Mouse (Mus musculus) embryonic facial prominence, embryonic 14.5 days (tissue): ENCODE data around the gene Soat1. TPM values are rescaled to one million over a fixed set of nuclear protein-coding genes. Genes with fewer than 3 reads are reported as not detected.

Experiments
- ATAC-seq: fragments of 200-750 bp; cut with Nextera tagmentation; 2 replicates; pipeline ENCODE4 v1.8.0; 2017; ENCODE audit warnings: low read depth, moderate number of reproducible peaks, moderate TSS enrichment
- DNase-seq: peaks from one replicate; pipeline ENCODE4 v3.0.0-alpha.2; 2015; ENCODE audit warnings: low spot score
- H3K27ac ChIP-seq: fragments of 300-500 bp; sonication (generic); replicated peaks from 2 replicates; pipeline ENCODE4 v1.5.1; 2014; ENCODE audit warnings: low read depth, mild to moderate bottlenecking, low read length, moderate library complexity
- H3K27me3 ChIP-seq: fragments of 300-500 bp; sonication (generic); replicated peaks from 2 replicates; pipeline ENCODE4 v1.6.1; 2014; ENCODE audit warnings: low read length; ENCODE audit not compliant: control insufficient read depth, insufficient read depth
- H3K36me3 ChIP-seq: fragments of 300-500 bp; sonication (generic); 2 replicates; pipeline ENCODE4 v1.6.1; 2014; ENCODE audit warnings: low read length, mixed read lengths; ENCODE audit not compliant: control insufficient read depth, insufficient read depth
- H3K4me1 ChIP-seq: fragments of 300-500 bp; sonication (generic); 2 replicates; pipeline ENCODE4 v1.6.1; 2014; ENCODE audit warnings: antibody characterized with exemption, low read length; ENCODE audit not compliant: control insufficient read depth, insufficient read depth
- H3K4me2 ChIP-seq: fragments of 300-500 bp; sonication (generic); 2 replicates; pipeline ENCODE4 v1.6.1; 2014; ENCODE audit warnings: low read depth, mild to moderate bottlenecking, low read length, moderate library complexity, mixed read lengths
- H3K4me3 ChIP-seq: fragments of 300-500 bp; sonication (generic); 2 replicates; pipeline ENCODE4 v1.5.1; 2014; ENCODE audit warnings: low read depth, mild to moderate bottlenecking, low read length
- H3K9ac ChIP-seq: fragments of 300-500 bp; sonication (generic); 2 replicates; pipeline ENCODE4 v1.6.1; 2014; ENCODE audit warnings: low read depth, mild to moderate bottlenecking, low read length, moderate library complexity, mixed read lengths
- H3K9me3 ChIP-seq: fragments of 300-500 bp; sonication (generic); 2 replicates; pipeline ENCODE4 v1.6.1; 2016; ENCODE audit warnings: low read length; ENCODE audit not compliant: control insufficient read depth
- WGBS: fragments of 180-500 bp; shearing (Covaris S2); extraction: QIAGEN DNeasy Blood & Tissue Kit; methylation state at CpG from one replicate; pipeline ENCODE4 v1.1.7; 2014; 5-methylcytosine and 5-hydroxymethylcytosine counted together
- polyA plus RNA-seq: library from polyadenylated mRNA; unstranded; fragments of >200 nt; fragmentation: Nextera tagmentation; extraction: Ambion mirVana; gene quantifications from 2 replicates; pipeline ENCODE4 v1.2.1, GENCODE M21; 2014

Soat1 gene
- polyA plus RNA-seq, 1 experiment from 2014 or later, result 21.8 TPM

DNA sequence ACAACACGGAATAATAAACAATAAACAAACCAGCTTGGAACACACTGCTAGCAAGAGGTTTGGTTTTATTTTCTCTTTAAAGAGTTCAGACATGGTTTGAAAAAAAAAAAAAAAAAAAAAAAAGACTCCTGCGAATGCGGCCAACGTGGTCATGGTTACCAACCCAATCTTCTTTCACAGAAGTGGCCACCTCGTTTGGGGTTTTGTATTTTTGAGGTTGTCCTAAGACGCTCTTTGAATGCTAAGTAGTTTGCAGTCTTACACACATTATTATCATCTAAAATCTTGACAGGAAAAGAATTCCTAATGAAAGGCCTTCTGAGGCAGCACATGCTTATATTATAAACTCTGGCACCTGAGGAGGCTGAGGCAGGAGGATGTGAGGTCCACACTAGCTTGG lies 45.7 kb downstream of the Soat1 start:
- Histone ChIP-seq H3K27me3 (no peaks in the 10 kb centered on the region), H3K36me3 (peaks cover 23% of the 10 kb centered on the region), H3K4me3 (no peak overlapping the region), H3K9me3 (no peaks in the 10 kb centered on the region), H3K4me1 (no peaks in the 10 kb centered on the region), H3K27ac (no peak overlapping the region), H3K9ac (no peak overlapping the region), H3K4me2 (no peak overlapping the region)
- DNase-seq (no peak), ATAC-seq (no peak)
- WGBS, result 90% methylated on average over 6 of the region's 6 CpGs

DNA sequence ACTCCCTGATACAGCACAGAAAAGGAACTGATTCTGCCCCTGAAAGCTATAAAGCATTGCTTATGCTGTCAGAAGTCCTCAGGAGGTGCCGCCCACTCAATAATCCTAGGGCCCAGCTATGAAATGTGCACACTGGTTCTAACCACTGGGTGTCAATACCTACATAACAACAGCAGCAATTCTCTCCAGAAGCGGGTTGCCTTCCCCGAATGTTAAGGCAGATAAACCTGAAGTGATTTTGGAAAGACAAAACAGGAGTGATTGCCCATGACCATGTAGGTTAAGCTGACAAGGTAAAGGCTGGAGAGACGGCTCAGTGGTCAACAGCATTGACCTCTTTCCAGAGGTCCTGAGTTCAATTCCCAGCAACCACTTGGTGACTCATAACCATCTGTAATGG lies 48.4 kb downstream of the Soat1 start:
- H3K36me3 ChIP-seq, result peaks cover 6% of the 10 kb centered on the region; the same call in 1 of the 2 replicates
- H3K4me3 ChIP-seq, result no peak overlapping the region
- WGBS, result 92% methylated on average over 4 of the region's 4 CpGs
- no peak overlapping the region for H3K27ac ChIP-seq
- H3K9me3 ChIP-seq, result no peaks in the 10 kb centered on the region
- ATAC-seq, result no peak
- H3K9ac ChIP-seq, result no peak overlapping the region
- no peaks in the 10 kb centered on the region; the same call in 1 of the 2 replicates for H3K4me1 ChIP-seq
- no peak for DNase-seq
- H3K27me3 ChIP-seq, result no peaks in the 10 kb centered on the region
- no peak overlapping the region for H3K4me2 ChIP-seq

DNA sequence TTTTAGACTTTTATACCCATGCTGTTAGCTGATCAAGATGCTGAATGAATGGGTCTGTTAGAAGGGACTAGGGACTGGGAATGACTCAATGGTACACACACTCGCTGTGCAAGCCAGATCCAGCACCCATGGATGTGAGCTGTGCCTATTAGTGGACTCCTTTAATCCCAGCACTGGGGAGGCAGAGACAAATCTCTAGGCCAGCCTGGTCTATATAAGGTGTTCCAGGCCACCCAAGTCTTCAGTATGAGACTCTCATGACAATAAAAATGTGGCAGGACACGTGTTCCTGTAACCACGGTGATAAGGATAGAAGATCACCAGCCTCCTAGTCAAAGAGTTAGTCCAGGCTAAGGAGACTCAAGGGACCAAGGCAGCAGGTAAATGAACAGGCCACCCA lies 50.1 kb downstream of the Soat1 start:
- no peak for DNase-seq
- H3K4me3 ChIP-seq, result no peak overlapping the region
- H3K9me3 ChIP-seq, result no peaks in the 10 kb centered on the region
- no peak for ATAC-seq
- H3K4me1 ChIP-seq, result no peaks in the 10 kb centered on the region; the same call in 1 of the 2 replicates
- H3K4me2 ChIP-seq, result no peak overlapping the region
- H3K9ac ChIP-seq, result no peak overlapping the region
- WGBS, result 94% methylated on average over 3 of the region's 3 CpGs
- no peaks in the 10 kb centered on the region for H3K36me3 ChIP-seq
- H3K27me3 ChIP-seq, result no peaks in the 10 kb centered on the region
- H3K27ac ChIP-seq, result no peak overlapping the region

DNA sequence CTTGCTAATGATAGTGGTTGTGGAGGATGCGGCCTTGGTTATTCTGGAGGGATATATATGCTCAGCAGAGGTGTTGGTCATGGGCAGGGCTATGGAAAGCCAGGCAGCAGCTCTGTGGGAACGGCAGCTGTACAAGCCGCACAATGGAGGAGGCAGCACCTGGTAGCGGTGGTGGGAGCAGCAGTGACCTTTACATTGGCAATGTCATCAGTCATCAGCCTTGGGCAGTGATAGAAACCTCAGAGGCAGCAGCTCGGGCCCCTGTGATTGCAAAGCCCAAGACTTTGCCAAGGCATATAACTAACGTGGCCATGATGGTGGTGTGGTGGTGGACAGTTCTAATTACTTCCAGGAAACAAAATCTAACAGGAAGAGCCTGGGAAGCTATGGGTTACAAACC lies 50.6 kb downstream of the Soat1 start:
- H3K4me2 ChIP-seq, result no peak overlapping the region
- 80% methylated on average over 6 of the region's 6 CpGs for WGBS
- H3K9me3 ChIP-seq, result no peaks in the 10 kb centered on the region
- no peak overlapping the region for H3K27ac ChIP-seq
- DNase-seq (no peak), ATAC-seq (no peak)
- H3K36me3 ChIP-seq, result no peaks in the 10 kb centered on the region
- H3K27me3 ChIP-seq, result no peaks in the 10 kb centered on the region
- H3K4me1 ChIP-seq, result no peaks in the 10 kb centered on the region; the same call in 1 of the 2 replicates
- H3K9ac ChIP-seq, result no peak overlapping the region
- H3K4me3 ChIP-seq, result no peak overlapping the region

DNA sequence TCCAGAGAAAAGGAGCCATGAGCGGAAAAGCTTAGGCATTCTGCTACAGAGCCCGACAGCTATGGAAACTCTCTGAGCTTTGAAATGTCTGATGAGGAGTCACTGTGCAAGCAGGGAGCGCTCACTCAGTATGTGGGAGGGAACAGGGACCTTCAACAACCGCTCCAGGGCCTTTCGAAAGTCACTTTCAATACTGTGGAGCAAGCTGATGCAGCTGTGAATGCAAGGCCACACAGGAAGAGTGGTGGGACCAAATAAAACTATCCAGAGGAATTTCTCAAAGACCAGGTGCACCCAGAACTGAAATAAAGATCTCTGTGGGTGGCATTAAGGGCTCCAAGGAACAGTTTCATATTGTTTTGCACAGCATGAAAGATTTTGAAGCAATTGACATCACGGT lies 51.3 kb downstream of the Soat1 start:
- DNase-seq (no peak), ATAC-seq (no peak)
- Histone ChIP-seq H3K4me1 (no peaks in the 10 kb centered on the region; the same call in 1 of the 2 replicates), H3K4me3 (no peak overlapping the region), H3K9ac (no peak overlapping the region), H3K27ac (no peak overlapping the region), H3K27me3 (no peaks in the 10 kb centered on the region), H3K36me3 (no peaks in the 10 kb centered on the region), H3K9me3 (no peaks in the 10 kb centered on the region), H3K4me2 (no peak overlapping the region)
- WGBS, result 72% methylated on average over 6 of the region's 6 CpGs

DNA sequence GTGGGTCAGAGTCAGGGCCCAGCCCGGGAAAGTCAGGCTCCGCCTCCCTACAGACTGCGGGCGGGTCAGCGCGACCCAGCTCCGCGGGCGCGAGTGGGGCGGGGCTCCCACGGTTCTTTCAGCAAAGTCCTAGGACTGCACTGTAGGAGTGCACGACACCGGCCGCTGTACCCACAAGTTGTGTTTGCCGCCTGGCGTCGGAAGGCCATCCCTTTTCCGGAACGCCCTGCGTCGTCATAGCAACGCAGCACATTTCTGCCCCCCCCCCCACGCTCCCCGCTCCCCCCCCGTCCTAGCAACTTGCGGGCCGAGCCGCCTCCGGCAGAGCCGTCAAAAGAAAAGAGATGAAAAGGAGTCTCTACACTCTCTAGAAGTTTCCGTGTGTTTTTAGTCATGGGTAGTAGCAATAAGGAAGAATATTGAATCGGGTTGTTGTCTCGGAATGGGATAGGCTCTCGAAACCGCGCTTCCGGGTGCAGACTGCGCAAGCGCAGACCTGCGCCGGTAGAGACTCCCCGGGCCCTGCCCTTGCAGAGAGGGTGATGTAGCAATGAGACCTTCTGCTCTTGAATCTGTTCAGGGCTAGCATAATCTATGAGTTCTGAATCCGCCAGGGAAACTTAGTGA lies 53.3 kb downstream of the Soat1 start, which contains the start of gene Axdnd1:
TSS of gene Axdnd1 (minus strand) at position 489 of the 627 bp plus-strand sequence.
- Histone ChIP-seq H3K4me1 (no peaks in the 10 kb centered on the region; the same call in 1 of the 2 replicates), H3K27me3 (no peaks in the 10 kb centered on the region), H3K4me2 (peak within 1 kb of the TSS; percentile 57), H3K4me3 (peak within 1 kb of the TSS; percentile 48), H3K9ac (peak within 1 kb of the TSS; percentile 57), H3K27ac (peak within 1 kb of the TSS; percentile 11; the same call in 1 of the 2 replicates), H3K9me3 (no peaks in the 10 kb centered on the region), H3K36me3 (no peaks in the 10 kb centered on the region)
- ATAC-seq (peak; percentile 97), DNase-seq (peak; percentile 92)
- under 1% methylated on average over 44 of the region's 44 CpGs for WGBS

DNA sequence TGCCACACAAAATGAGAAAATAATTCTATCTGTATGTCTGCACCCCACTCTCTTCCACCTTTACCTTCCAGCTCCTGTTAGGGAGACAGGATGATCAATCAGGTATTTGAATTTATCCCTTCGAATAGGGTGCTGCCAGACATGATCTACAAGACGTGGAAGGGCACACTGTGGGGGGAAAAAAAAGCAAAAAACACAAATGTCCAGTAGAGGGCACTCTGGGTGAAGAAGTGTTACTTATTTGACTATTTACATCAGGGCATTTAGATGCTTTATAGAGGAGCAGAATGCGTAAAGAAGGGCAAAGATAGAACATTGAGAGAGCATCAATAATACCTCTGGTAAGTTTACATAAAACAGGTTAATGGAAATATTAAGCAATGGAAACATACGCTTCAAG lies 56.0 kb downstream of the Soat1 start:
- H3K27me3 ChIP-seq, result no peaks in the 10 kb centered on the region
- WGBS, result 63% methylated on average over 4 of the region's 4 CpGs

DNA sequence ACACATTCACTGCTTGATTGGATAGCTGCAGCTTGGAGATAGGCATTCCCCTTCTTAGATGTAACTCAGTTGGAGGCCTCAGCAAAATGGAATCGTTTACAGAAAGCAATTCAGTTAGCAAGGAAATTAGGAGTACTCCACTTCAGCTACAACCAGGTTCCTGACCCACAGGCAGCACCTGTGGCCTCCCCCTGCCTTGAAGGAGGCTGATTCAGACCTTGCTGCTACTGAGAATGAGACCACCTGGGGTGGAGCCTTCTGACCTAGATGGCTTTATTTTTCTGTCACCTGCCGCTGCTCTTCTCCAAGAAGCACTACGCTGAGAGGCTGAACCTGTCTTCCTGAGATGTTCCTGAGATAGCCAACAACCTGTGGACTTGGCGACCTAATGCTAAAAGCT lies 65.6 kb downstream of the Soat1 start:
- DNase-seq (no peak), ATAC-seq (no peak)
- H3K4me2 ChIP-seq, result no peak overlapping the region
- H3K9me3 ChIP-seq, result no peaks in the 10 kb centered on the region
- H3K27me3 ChIP-seq, result no peaks in the 10 kb centered on the region
- 65% methylated on average over 4 of the region's 4 CpGs for WGBS
- no peak overlapping the region for H3K9ac ChIP-seq
- no peak overlapping the region for H3K4me3 ChIP-seq
- H3K4me1 ChIP-seq, result no peaks in the 10 kb centered on the region
- H3K36me3 ChIP-seq, result no peaks in the 10 kb centered on the region
- H3K27ac ChIP-seq, result no peak overlapping the region

More for the DNA sequence above, 56.0 kb downstream of the Soat1 start:
- DNase-seq (no peak), ATAC-seq (no peak)
- H3K4me3 ChIP-seq, result no peak overlapping the region
- H3K36me3 ChIP-seq, result no peaks in the 10 kb centered on the region
- H3K9ac ChIP-seq, result no peak overlapping the region
- no peak overlapping the region for H3K27ac ChIP-seq
- H3K4me1 ChIP-seq, result no peaks in the 10 kb centered on the region; the same call in 1 of the 2 replicates
- H3K9me3 ChIP-seq, result no peaks in the 10 kb centered on the region
- H3K4me2 ChIP-seq, result no peak overlapping the region

DNA sequence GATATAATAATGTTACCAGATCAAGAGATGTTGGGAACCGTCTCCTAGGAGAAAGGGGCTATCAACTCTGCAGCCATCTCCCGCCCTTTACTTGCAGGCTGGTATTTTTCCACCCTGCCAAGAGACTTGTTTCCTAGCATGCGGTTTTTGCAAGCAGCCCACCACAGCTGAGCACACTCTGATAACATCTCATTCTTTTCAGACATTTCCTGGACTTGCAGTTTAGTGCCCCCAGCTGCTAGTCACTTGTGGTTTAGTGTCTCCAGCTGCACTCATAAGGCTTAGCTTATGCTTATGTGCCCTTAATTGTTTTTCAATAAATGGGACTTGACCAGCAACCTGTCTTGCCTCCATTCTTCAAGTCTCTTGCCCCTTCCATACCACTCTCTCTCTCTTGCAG lies 66.1 kb downstream of the Soat1 start:
- Histone ChIP-seq H3K27ac (no peak overlapping the region), H3K4me3 (no peak overlapping the region), H3K9ac (no peak overlapping the region), H3K9me3 (no peaks in the 10 kb centered on the region), H3K4me2 (no peak overlapping the region), H3K27me3 (no peaks in the 10 kb centered on the region), H3K4me1 (no peaks in the 10 kb centered on the region), H3K36me3 (no peaks in the 10 kb centered on the region)
- ATAC-seq (no peak), DNase-seq (peak; percentile 18)
- 52% methylated on average over 3 of the region's 3 CpGs for WGBS
